Mouse (Mus musculus) kidney, adult 2 months (tissue): ENCODE measurements around the gene Krr1. TPM values are rescaled to one million over a fixed set of nuclear protein-coding genes. Genes with fewer than 3 reads are reported as not detected.

Source experiments
- DNase-seq: peaks from one replicate; pipeline ENCODE4 v3.0.0; 2021
- H3K27ac ChIP-seq: fragments of 200-500 bp; 2 replicates; pipeline ENCODE4 v1.5.1; 2012; ENCODE audit warnings: low read depth, low read length, control low read depth, inconsistent platforms; ENCODE audit not compliant: insufficient read depth
- H3K27me3 ChIP-seq: fragments of 200-500 bp; replicated peaks from 2 replicates; pipeline ENCODE4 v1.6.1; 2012; ENCODE audit warnings: mild to moderate bottlenecking, moderate library complexity, low read length, inconsistent platforms; ENCODE audit not compliant: control insufficient read depth, insufficient read depth
- H3K36me3 ChIP-seq: fragments of 200-500 bp; 2 replicates; pipeline ENCODE4 v1.6.1; 2012; ENCODE audit warnings: mild to moderate bottlenecking, moderate library complexity, low read length, inconsistent platforms; ENCODE audit not compliant: control insufficient read depth, insufficient read depth
- H3K4me1 ChIP-seq: fragments of 200-500 bp; 2 replicates; pipeline ENCODE4 v1.6.1; 2011; ENCODE audit warnings: low read length; ENCODE audit not compliant: control insufficient read depth, insufficient read depth
- H3K4me3 ChIP-seq: fragments of 200-500 bp; 2 replicates; pipeline ENCODE4 v1.5.1; 2011; ENCODE audit warnings: mild to moderate bottlenecking, low read depth, low read length, control low read depth; ENCODE audit not compliant: insufficient read depth
- CTCF ChIP-seq: fragments of 200-500 bp; conservative IDR thresholded peaks from 2 replicates; pipeline ENCODE4 v1.5.1; 2011; ENCODE audit warnings: low read depth, mild to moderate bottlenecking, control low read depth, low read length, moderate library complexity, mixed read lengths; ENCODE audit not compliant: insufficient read depth, insufficient read length
- POLR2A ChIP-seq: fragments of 200-500 bp; IDR thresholded peaks from one replicate; pipeline ENCODE4 v1.6.1; 2011; ENCODE audit warnings: low read depth, low read length, control low read depth
- whole genome bisulfite sequencing: fragments of 180-500 bp; shearing (Covaris S2); methylation state at CpG from one replicate; pipeline ENCODE4 v1.1.7; 2018; 5-methylcytosine and 5-hydroxymethylcytosine counted together
- polyA plus RNA-seq: library from polyadenylated mRNA; depleted of rRNA; stranded (reverse); fragments of >200 nt; gene quantifications from 2 replicates; pipeline ENCODE4 v1.2.3, GENCODE M21; 2012; rRNA removed

Gene Krr1
- polyA plus RNA-seq, result 7.8 and 8.5 TPM in 2 replicates

DNA sequence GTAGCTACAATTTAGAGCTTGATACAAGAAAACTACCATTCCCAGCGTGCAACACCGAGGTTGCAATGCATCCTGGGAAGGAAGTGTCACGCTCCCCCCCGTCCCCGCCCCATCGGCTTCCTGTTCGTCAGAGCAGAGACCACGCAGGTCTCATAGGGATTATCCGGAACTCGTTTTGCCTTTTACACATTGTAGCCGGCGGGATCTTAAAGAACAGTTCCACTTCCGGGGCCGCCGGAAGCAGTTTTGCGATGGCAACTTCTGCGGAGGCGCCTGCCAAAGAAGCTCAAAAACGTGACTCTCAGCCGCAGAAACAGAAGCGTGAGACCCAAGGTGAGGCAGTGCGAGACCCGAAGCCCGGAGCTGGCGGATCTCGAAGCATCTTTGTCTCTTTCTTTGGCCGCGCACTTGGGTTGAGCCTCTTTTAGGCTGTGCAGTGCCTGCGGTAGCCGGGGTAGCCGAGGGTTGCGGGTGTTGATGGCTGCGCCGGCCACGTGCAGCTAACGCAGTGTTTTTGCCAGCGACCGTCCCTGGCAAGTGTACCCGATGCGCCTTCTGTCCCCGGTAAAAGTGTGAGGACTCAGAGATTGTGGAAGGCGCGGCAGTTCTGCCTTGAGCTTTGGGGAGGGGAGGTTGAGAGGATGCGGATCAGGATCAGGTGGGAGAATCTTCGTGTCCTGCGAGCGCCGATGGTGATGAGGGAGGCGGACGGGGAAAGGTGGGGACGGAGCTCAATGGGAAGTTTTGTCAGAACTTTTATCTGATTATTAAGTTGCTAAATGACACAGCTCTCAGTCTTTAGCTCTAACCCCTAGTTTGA, at the start of gene Krr1:
Krr1 (plus strand) TSS at position 123 of the 820 bp plus-strand sequence.
- Histone ChIP-seq H3K27me3 (no peaks in the 10 kb centered on the region), H3K4me1 (peaks cover 3% of the 10 kb centered on the region; the same call in 1 of the 2 replicates), H3K36me3 (no peaks in the 10 kb centered on the region; the same call in 1 of the 2 replicates), H3K27ac (peak within 1 kb of the TSS; percentile 48), H3K4me3 (peak within 1 kb of the TSS; percentile 94)
- DNase-seq, result peak; percentile 96
- under 1% methylated on average over 51 of the region's 51 CpGs for WGBS
- TF ChIP-seq POLR2A (peak; percentile 25), CTCF (no peak)

DNA sequence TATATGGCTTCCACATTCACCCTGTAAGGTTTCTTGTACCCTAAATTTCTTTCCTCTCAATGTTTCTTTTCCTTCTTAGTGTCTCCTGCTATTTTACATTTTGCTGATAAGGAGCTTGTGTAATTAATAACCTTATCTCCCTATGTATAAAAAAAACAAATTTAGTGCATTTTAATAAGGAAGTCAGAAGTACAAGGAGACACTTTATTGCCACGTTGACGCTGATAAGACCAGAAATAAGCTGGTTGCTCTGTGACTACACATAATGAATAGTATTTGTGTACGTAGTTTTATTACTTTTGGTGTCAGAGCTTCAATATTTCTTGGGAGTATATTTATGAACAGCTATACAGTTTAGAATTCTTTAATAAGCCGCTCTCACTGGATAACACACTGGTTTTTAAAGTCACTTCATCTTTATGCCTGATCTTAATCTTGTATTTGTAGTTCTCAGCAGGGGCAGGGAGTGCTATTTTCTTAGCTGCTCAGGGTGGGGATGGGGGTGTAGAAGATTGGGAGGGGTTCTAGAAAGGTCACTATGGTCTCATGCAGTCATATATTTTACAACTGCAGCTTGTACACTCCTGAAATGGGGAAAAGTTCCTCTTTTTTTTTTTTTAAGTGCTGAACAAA, 48.8 kb upstream of the Krr1 start:
- H3K36me3 ChIP-seq, result no peaks in the 10 kb centered on the region
- H3K4me1 ChIP-seq, result no peaks in the 10 kb centered on the region; the same call in 1 of the 2 replicates
- no peaks in the 10 kb centered on the region for H3K27me3 ChIP-seq
- TF ChIP-seq CTCF (no peak), POLR2A (no peak)
- H3K27ac ChIP-seq, result no peak overlapping the region
- DNase-seq, result no peak
- WGBS, result 74% methylated on average over 4 of the region's 4 CpGs
- no peak overlapping the region for H3K4me3 ChIP-seq

DNA sequence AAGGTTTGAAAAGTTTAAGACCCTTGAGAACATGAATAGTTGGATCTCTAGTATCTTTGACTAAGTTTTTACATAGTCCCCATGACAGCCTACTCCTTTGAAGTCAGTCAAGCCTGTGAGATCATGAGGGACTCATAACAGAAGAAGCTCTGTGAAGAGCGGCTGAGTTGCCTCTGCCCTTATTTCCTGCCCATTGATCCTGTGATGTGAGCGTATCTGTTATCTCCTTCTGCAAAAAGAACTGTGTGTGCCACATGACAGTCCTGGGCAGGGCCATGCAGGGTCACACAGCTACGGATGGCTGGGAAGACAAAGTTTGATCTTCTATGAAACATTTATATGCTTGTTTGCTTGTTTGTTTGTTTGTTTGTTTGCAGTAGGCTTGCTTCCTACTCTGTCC, 48.3 kb upstream of the Krr1 start:
- H3K4me3 ChIP-seq, result no peak overlapping the region
- no peaks in the 10 kb centered on the region for H3K36me3 ChIP-seq
- 67% methylated on average over 3 of the region's 3 CpGs for WGBS
- TF ChIP-seq POLR2A, result no peak
- no peak for TF ChIP-seq CTCF
- H3K27me3 ChIP-seq, result no peaks in the 10 kb centered on the region
- no peak for DNase-seq
- H3K27ac ChIP-seq, result no peak overlapping the region
- no peaks in the 10 kb centered on the region; the same call in 1 of the 2 replicates for H3K4me1 ChIP-seq

DNA sequence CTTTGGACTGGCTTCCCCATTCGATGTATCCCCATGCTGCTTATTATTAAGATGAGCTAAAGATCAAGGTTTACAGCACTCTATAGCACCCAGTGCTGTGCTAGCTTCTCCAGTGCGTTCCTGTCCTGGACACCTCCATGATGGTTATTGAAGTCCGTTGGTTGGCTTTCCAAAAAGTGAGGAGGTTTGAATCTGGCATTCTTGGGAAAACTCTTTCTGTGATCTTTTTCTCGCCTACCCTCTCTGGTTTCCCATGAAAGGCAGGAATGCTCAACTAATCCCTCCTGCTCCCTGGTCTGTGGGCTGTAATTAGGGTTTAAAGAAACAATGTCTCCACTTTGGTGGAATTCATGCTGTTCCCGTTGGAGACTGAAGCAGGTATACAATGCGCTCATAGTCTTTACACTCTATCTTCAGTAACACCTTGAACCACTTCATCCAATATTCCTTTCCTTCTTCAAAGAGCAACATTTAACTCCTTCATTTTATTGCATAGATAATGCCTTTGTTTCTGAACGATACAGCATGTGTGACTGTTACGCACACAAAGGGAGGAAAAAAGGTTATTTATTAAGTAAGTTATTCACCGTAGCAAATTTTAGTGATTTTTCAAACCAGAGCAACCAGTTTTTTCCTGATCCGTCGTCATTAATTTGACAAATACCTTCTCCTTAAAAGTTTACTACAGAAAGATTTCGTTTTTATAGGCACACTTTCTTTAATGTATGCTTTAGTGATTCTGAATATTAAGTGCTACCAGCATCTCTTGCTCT, 47.6 kb upstream of the Krr1 start:
- no peaks in the 10 kb centered on the region for H3K27me3 ChIP-seq
- H3K4me3 ChIP-seq, result no peak overlapping the region
- no peak for DNase-seq
- H3K36me3 ChIP-seq, result no peaks in the 10 kb centered on the region
- TF ChIP-seq CTCF (no peak), POLR2A (no peak)
- H3K27ac ChIP-seq, result no peak overlapping the region
- WGBS, result 55% methylated on average over 12 of the region's 12 CpGs
- no peaks in the 10 kb centered on the region; the same call in 1 of the 2 replicates for H3K4me1 ChIP-seq

DNA sequence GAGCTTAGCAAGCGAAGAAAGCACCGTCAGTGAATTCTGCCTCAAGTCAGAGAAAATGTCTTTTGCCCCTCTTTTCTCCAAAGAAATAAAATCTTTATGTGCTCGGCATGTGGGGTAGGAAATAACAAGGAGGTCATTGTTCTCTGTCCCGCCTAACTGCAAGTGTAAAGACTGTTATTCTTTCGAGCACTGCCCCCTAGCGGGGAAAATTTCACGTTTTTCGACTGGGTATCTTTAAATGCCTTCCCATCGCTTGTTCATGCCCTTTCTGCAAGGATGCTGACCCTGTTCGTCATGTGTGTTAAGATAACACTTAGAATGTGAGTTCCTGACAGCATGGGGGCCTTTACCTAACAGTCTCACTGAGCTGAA, 47.0 kb upstream of the Krr1 start:
- Histone ChIP-seq H3K4me3 (no peak overlapping the region), H3K27me3 (no peaks in the 10 kb centered on the region), H3K36me3 (no peaks in the 10 kb centered on the region), H3K4me1 (no peaks in the 10 kb centered on the region; the same call in 1 of the 2 replicates), H3K27ac (no peak overlapping the region)
- TF ChIP-seq CTCF (peak; percentile 52), POLR2A (no peak)
- DNase-seq, result peak; percentile 89
- WGBS, result 3% methylated on average over 10 of the region's 10 CpGs

DNA sequence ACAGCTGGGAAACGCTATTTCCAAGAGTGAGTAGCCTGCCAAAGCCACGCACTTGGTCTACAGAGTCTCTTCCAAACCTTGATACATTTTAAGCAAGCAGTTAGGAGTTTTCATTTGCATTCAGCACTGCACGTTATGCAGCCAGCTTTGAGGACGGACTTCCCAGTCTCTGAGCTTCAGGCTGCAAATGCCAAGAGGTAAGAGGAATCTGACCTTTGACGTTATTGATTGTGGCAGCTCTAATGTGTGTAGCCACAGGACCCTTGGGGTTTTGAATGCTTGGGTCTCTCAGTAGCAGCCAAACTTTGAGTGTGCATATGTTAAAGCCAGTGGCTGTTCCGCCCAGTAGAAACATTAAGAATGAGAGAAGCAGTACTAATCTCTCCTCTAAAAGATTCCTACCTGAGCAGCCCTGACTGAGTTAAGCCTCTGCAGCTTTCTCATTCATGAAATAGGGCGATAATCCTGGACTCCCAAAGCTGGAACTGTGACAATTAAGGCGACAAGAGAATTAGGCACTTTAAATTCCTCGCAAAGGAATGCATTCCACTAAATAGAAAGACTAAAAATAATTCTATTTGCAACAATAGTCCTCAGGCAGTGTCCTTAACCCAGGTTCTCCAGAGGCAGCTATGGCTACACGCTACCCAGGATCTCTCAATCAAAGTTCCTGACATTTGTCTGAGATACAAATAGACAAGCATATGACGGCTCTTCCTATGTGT, 39.7 kb upstream of the Krr1 start:
- no peak overlapping the region for H3K4me3 ChIP-seq
- H3K36me3 ChIP-seq, result no peaks in the 10 kb centered on the region
- H3K27ac ChIP-seq, result no peak overlapping the region
- no peaks in the 10 kb centered on the region for H3K27me3 ChIP-seq
- 57% methylated on average over 11 of the region's 11 CpGs for WGBS
- no peak for DNase-seq
- peaks cover 9% of the 10 kb centered on the region; the same call in 1 of the 2 replicates for H3K4me1 ChIP-seq
- TF ChIP-seq CTCF (no peak), POLR2A (no peak)

DNA sequence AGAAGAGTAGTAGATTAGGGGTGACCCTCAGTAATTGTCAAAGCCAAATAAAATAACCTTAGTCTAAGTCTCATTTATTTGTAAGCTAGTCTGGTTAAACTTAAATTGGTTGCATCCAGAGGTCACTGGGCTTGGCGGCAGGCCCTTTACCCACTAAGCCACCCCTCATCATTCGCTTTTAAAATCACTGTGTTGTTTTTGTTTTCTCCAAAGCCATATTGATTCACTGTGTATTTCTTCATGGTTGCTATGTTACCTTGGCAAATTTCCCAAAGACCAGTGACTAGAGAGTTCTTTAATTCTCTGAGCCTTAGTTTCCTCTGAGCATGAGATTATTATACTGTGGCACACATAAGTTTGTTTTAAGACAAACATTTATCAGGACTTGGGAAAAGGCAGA, 37.3 kb upstream of the Krr1 start:
- Histone ChIP-seq H3K27me3 (no peaks in the 10 kb centered on the region), H3K36me3 (no peaks in the 10 kb centered on the region), H3K27ac (no peak overlapping the region), H3K4me1 (peaks cover 9% of the 10 kb centered on the region; the same call in 1 of the 2 replicates), H3K4me3 (no peak overlapping the region)
- 29% methylated on average over 2 of the region's 2 CpGs for WGBS
- no peak for TF ChIP-seq POLR2A
- no peak for TF ChIP-seq CTCF
- DNase-seq, result peak; percentile 64
